12 mouse cellular contexts compared by ENCODE assay signal in genomic region chr4:83166867-83167814, GRCm38 (mm10).
A peak's percentile ranks its signal among the peaks of the same experiment; 100 is the strongest.
DNase-seq lines count a peak whose midpoint lies in the region; ATAC-seq and TF ChIP-seq lines count a peak whose summit lies in the region.
"Had no signal": no experiment of that assay in that cellular context is flagged by ENCODE, and none has a peak within 500 bp of the region (broad histone marks: within the 10 kb centered on the region; RNA-seq: fewer than 3 reads in every experiment).

No protein-coding gene starts in this region.

- no peak overlapping the region for H3K4me2 ChIP-seq in lung, embryonic 16.5 days (ENCODE audit: low read depth, low read length)
- no peak overlapping the region for H3K4me2 ChIP-seq in forebrain, postnatal 0 days (ENCODE audit: low read depth)
- H3K4me2 ChIP-seq in kidney, postnatal 0 days (ENCODE audit: low read length) = no peak overlapping the region
- no peak overlapping the region for H3K4me2 ChIP-seq in stomach, embryonic 15.5 days
- H3K4me2 ChIP-seq: heart, embryonic 15.5 days; limb, embryonic 12.5 days; neural tube, embryonic 13.5 days had no signal

- H3K9ac ChIP-seq in lung, embryonic 16.5 days (ENCODE audit: low read length) = no peak overlapping the region
- H3K9ac ChIP-seq in forebrain, postnatal 0 days = no peak overlapping the region
- no peak overlapping the region for H3K9ac ChIP-seq in kidney, postnatal 0 days (ENCODE audit: low read depth, low read length)
- no peak overlapping the region for H3K9ac ChIP-seq in stomach, embryonic 15.5 days
- H3K9ac ChIP-seq: heart, embryonic 15.5 days; limb, embryonic 12.5 days; neural tube, embryonic 13.5 days had no signal

- peak overlapping the region; percentile 77 for H3K27ac ChIP-seq in lung, embryonic 16.5 days (ENCODE audit: low read length)
- 0 out of 2 replicates have a peak overlapping the region, but pooled peaks have one; percentile 29 for H3K27ac ChIP-seq in forebrain, postnatal 0 days (ENCODE audit: low read depth, low read length)
- peak overlapping the region; percentile 64 for H3K27ac ChIP-seq in kidney, postnatal 0 days
- peak overlapping the region; percentile 28; the same call in 1 of the 2 replicates for H3K27ac ChIP-seq in stomach, embryonic 15.5 days
- H3K27ac ChIP-seq: heart, embryonic 15.5 days; limb, embryonic 12.5 days; neural tube, embryonic 13.5 days had no signal

- WGBS in lung, embryonic 16.5 days = 43% methylated on average over 12 of the region's 12 CpGs
- WGBS in forebrain, postnatal 0 days = 29% methylated on average over 12 of the region's 12 CpGs
- 44% methylated on average over 12 of the region's 12 CpGs for WGBS in kidney, postnatal 0 days
- WGBS in stomach, embryonic 15.5 days = 39% methylated on average over 12 of the region's 12 CpGs

- DNase-seq in lung, postnatal 25 days (ENCODE audit: low spot score) = no peak
- DNase-seq in forebrain, postnatal 0 days = peak; percentile 36
- peak; percentile 91 for DNase-seq in kidney, postnatal 0 days (ENCODE audit: low spot score)
- no peak for DNase-seq in embryo, embryonic 10 days (ENCODE audit: low spot score)
- no peak for DNase-seq in ovary, postnatal 10 days (ENCODE audit: low spot score)
- DNase-seq: right cerebral cortex, postnatal 4 days; thymus, adult 2 months had no signal

- no peaks in the 10 kb centered on the region for H3K36me3 ChIP-seq in lung, embryonic 16.5 days (ENCODE audit: control insufficient read depth, insufficient read depth, low read length)
- H3K36me3 ChIP-seq in forebrain, postnatal 0 days (ENCODE audit: insufficient read depth) = no peaks in the 10 kb centered on the region
- H3K36me3 ChIP-seq in kidney, postnatal 0 days (ENCODE audit: insufficient read depth, low read length) = no peaks in the 10 kb centered on the region
- H3K36me3 ChIP-seq in stomach, embryonic 15.5 days = no peaks in the 10 kb centered on the region
- H3K36me3 ChIP-seq: heart, embryonic 15.5 days; limb, embryonic 12.5 days; neural tube, embryonic 13.5 days had no signal

- no peak for TF ChIP-seq CTCF in forebrain, postnatal 0 days (IDR thresholded peaks at IDR 0.05; ENCODE audit: low read depth)
- no peak for TF ChIP-seq CTCF in kidney, postnatal 0 days (IDR thresholded peaks at IDR 0.05; ENCODE audit: low read depth)

- H3K27me3 ChIP-seq in lung, embryonic 16.5 days (ENCODE audit: control insufficient read depth, insufficient read depth, low read depth, low read length) = no peaks in the 10 kb centered on the region
- no peaks in the 10 kb centered on the region for H3K27me3 ChIP-seq in forebrain, postnatal 0 days (ENCODE audit: insufficient read depth, low read length)
- H3K27me3 ChIP-seq in kidney, postnatal 0 days (ENCODE audit: insufficient read depth, low read length) = no peaks in the 10 kb centered on the region
- no peaks in the 10 kb centered on the region for H3K27me3 ChIP-seq in stomach, embryonic 15.5 days (replicated peaks)
- H3K27me3 ChIP-seq: heart, embryonic 15.5 days; limb, embryonic 12.5 days; neural tube, embryonic 13.5 days had no signal

- H3K4me1 ChIP-seq in lung, embryonic 16.5 days (replicated peaks; ENCODE audit: control insufficient read depth, insufficient read depth, low read length) = peaks cover 4% of the 10 kb centered on the region
- no peaks in the 10 kb centered on the region for H3K4me1 ChIP-seq in forebrain, postnatal 0 days (ENCODE audit: insufficient read depth)
- no peaks in the 10 kb centered on the region for H3K4me1 ChIP-seq in kidney, postnatal 0 days (replicated peaks; ENCODE audit: insufficient read depth, low read length)
- H3K4me1 ChIP-seq in stomach, embryonic 15.5 days = no peaks in the 10 kb centered on the region
- H3K4me1 ChIP-seq: heart, embryonic 15.5 days; neural tube, embryonic 13.5 days had no signal

- no peaks in the 10 kb centered on the region for H3K9me3 ChIP-seq in lung, embryonic 16.5 days (ENCODE audit: control insufficient read depth, low read length)
- H3K9me3 ChIP-seq in forebrain, postnatal 0 days (ENCODE audit: low read length) = no peaks in the 10 kb centered on the region
- no peaks in the 10 kb centered on the region for H3K9me3 ChIP-seq in kidney, postnatal 0 days (replicated peaks; ENCODE audit: low read length)
- no peaks in the 10 kb centered on the region for H3K9me3 ChIP-seq in stomach, embryonic 15.5 days
- H3K9me3 ChIP-seq: heart, embryonic 15.5 days; limb, embryonic 12.5 days; neural tube, embryonic 13.5 days had no signal

- ATAC-seq in lung, embryonic 16.5 days (ENCODE audit: low read depth) = peak; percentile 94
- ATAC-seq in forebrain, postnatal 0 days = no peak
- peak; percentile 75; the same call in 1 of the 2 replicates for ATAC-seq in kidney, postnatal 0 days (replicated peaks; ENCODE audit: low FRiP score, low read depth)
- peak; percentile 39; the same call in 1 of the 2 replicates for ATAC-seq in stomach, embryonic 15.5 days (ENCODE audit: insufficient read depth, low FRiP score, low read depth)

- no peak overlapping the region for H3K4me3 ChIP-seq in lung, embryonic 16.5 days (ENCODE audit: low read length)
- H3K4me3 ChIP-seq in forebrain, postnatal 0 days (ENCODE audit: low read depth, low read length) = no peak overlapping the region
- no peak overlapping the region for H3K4me3 ChIP-seq in kidney, postnatal 0 days (replicated peaks; ENCODE audit: low read depth, low read length)
- H3K4me3 ChIP-seq in stomach, embryonic 15.5 days (replicated peaks) = no peak overlapping the region
- H3K4me3 ChIP-seq: heart, embryonic 15.5 days; limb, embryonic 12.5 days; neural tube, embryonic 13.5 days had no signal

Comparison
In these comparisons a context has a peak if more than half of its experiments do, and no peak if none do; other contexts are left out.
1. DNase-seq: peak in forebrain, postnatal 0 days (single experiment) and kidney, postnatal 0 days (single experiment); none in lung, postnatal 25 days (single experiment), embryo, embryonic 10 days (single experiment) and ovary, postnatal 10 days (single experiment).
2. Peak in every context shown above with its lines, with median percentiles within 50 percentile points of each other: H3K27ac ChIP-seq.